Mouse (Mus musculus) cerebellum, adult 2 months (tissue): Measurements from ENCODE around the gene Usp8. TPM values are rescaled to one million over a fixed set of nuclear protein-coding genes. Genes with fewer than 3 reads are reported as not detected.

ENCODE experiments used
- DNase-seq, 2 experiments: peaks; one replicate each; pipeline ENCODE4 v3.0.0; 2021
- H3K27ac ChIP-seq: fragments of 200-500 bp; 2 replicates; pipeline ENCODE4 v1.5.1; 2012; ENCODE audit warnings: low read length, control low read depth, inconsistent platforms; ENCODE audit not compliant: insufficient read depth
- H3K27me3 ChIP-seq: fragments of 200-500 bp; 2 replicates; pipeline ENCODE4 v1.6.1; 2012; ENCODE audit warnings: inconsistent platforms, mild to moderate bottlenecking, low read length, moderate library complexity; ENCODE audit not compliant: control insufficient read depth, insufficient read depth
- H3K4me1 ChIP-seq: fragments of 200-500 bp; 2 replicates; pipeline ENCODE4 v1.6.1; 2011; ENCODE audit warnings: low read length; ENCODE audit not compliant: control insufficient read depth, insufficient read depth
- H3K4me3 ChIP-seq: fragments of 200-500 bp; replicated peaks from 2 replicates; pipeline ENCODE3; 2011; ENCODE audit warnings: mild to moderate bottlenecking, low read depth, low read length, control low read depth; ENCODE audit not compliant: insufficient read depth
- CTCF ChIP-seq: fragments of 200-500 bp; IDR thresholded peaks from 2 replicates; pipeline ENCODE4 v1.5.1; 2011; ENCODE audit warnings: low read depth, mild to moderate bottlenecking, control low read depth, low read length, moderate library complexity, borderline replicate concordance; ENCODE audit not compliant: insufficient read depth
- POLR2A ChIP-seq: fragments of 200-500 bp; IDR thresholded peaks from 2 replicates; pipeline ENCODE4 v1.6.1; 2011; ENCODE audit warnings: low read length, control low read depth, borderline replicate concordance; ENCODE audit not compliant: insufficient read depth
- WGBS: fragments of 180-500 bp; shearing (Covaris S2); methylation state at CpG from one replicate; pipeline ENCODE4 v1.1.7; 2018; 5-methylcytosine and 5-hydroxymethylcytosine counted together
- polyA plus RNA-seq: library from polyadenylated mRNA; depleted of rRNA; stranded (reverse); fragments of >200 nt; gene quantifications from 2 replicates; pipeline ENCODE4 v1.2.3, GENCODE M21; 2012

Usp8 gene
- polyA plus RNA-seq, 1 experiment: 54.7 TPM

GRCm38 (mm10) chr2:126776416-126776815, 69.3 kb downstream of the Usp8 start:
- Histone ChIP-seq H3K4me3 (no peak overlapping the region), H3K27ac (no peak overlapping the region), H3K4me1 (no peaks in the 10 kb centered on the region), H3K27me3 (no peaks in the 10 kb centered on the region)
- 31% methylated on average over 1 of the region's 1 CpGs for WGBS
- TF ChIP-seq CTCF (no peak), POLR2A (no peak)
- DNase-seq: no peak

DNA sequence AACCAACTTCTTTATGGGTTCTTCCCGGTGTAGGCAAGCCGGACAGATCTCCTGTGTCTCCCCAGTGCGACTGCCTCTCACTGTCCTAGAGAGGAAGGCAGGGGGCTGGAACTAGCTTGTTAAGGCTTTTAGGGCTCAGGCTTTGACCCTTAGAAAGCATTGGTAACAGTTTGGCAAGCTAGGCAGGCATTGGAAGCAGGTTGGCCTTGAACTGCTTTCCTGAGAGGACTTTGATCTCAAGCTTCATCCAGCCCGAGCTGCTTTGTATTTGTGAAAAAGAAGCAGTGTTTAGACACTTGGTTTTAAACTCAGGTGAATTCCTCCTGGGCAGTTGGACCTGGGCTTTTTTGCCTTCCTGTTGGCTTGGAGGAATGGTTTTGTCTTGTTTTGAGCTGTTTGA, 71.7 kb downstream of the Usp8 start:
- 76% methylated on average over 4 of the region's 4 CpGs for WGBS

GRCm38 (mm10) chr2:126780286-126780685, 73.2 kb downstream of the Usp8 start:
- 77% methylated on average over 10 of the region's 10 CpGs for WGBS

More for the DNA sequence above, 71.7 kb downstream of the Usp8 start:
- TF ChIP-seq POLR2A: no peak
- TF ChIP-seq CTCF: no peak
- Histone ChIP-seq H3K4me1 (no peaks in the 10 kb centered on the region), H3K27ac (no peak overlapping the region), H3K27me3 (no peaks in the 10 kb centered on the region), H3K4me3 (no peak overlapping the region)
- DNase-seq: no peak

GRCm38 (mm10) chr2:126781478-126781877, 74.3 kb downstream of the Usp8 start:
- WGBS: 91% methylated on average over 1 of the region's 1 CpGs
- no peak for DNase-seq

More at GRCm38 (mm10) chr2:126780286-126780685, 73.2 kb downstream of the Usp8 start:
- no peak for TF ChIP-seq CTCF
- no peak for TF ChIP-seq POLR2A
- Histone ChIP-seq H3K4me3 (no peak overlapping the region), H3K27ac (no peak overlapping the region), H3K27me3 (no peaks in the 10 kb centered on the region), H3K4me1 (no peaks in the 10 kb centered on the region)
- DNase-seq: no peak

GRCm38 (mm10) chr2:126782433-126782832, 75.3 kb downstream of the Usp8 start:
- no peaks in the 10 kb centered on the region for H3K27me3 ChIP-seq
- no peak overlapping the region for H3K27ac ChIP-seq
- WGBS: 36% methylated on average over 3 of the region's 3 CpGs
- no peaks in the 10 kb centered on the region for H3K4me1 ChIP-seq
- no peak for TF ChIP-seq POLR2A
- peak; percentile 50; the same call in 1 of the 2 replicates for TF ChIP-seq CTCF
- no peak overlapping the region for H3K4me3 ChIP-seq
- DNase-seq: peak; percentile 45 to 71

More at GRCm38 (mm10) chr2:126781478-126781877, 74.3 kb downstream of the Usp8 start:
- H3K4me1 ChIP-seq: no peaks in the 10 kb centered on the region
- TF ChIP-seq POLR2A: no peak
- TF ChIP-seq CTCF: no peak
- H3K27me3 ChIP-seq: no peaks in the 10 kb centered on the region
- no peak overlapping the region for H3K27ac ChIP-seq
- H3K4me3 ChIP-seq: no peak overlapping the region

GRCm38 (mm10) chr2:126783370-126783769, 76.2 kb downstream of the Usp8 start, which contains the start of gene Usp50:
Gene Usp50, minus strand, starts transcription at chr2:126783470.
- Histone ChIP-seq H3K4me1 (no peaks in the 10 kb centered on the region), H3K4me3 (no peak within 1 kb of the TSS), H3K27me3 (no peaks in the 10 kb centered on the region), H3K27ac (no peak within 1 kb of the TSS)
- no peak for TF ChIP-seq CTCF
- no peak for TF ChIP-seq POLR2A
- WGBS: 47% methylated on average over 4 of the region's 4 CpGs
- no peak for DNase-seq

- Histone ChIP-seq H3K27ac (no peak overlapping the region), H3K4me1 (no peaks in the 10 kb centered on the region), H3K27me3 (no peaks in the 10 kb centered on the region), H3K4me3 (no peak overlapping the region)
- 24% methylated on average over 9 of the region's 9 CpGs for WGBS
- no peak for DNase-seq
- TF ChIP-seq POLR2A (no peak), CTCF (no peak)
Measured at GRCm38 (mm10) chr2:126787721-126788342, 80.7 kb downstream of the Usp8 start.

GRCm38 (mm10) chr2:126792611-126793010, 85.5 kb downstream of the Usp8 start:
- TF ChIP-seq POLR2A: no peak
- no peak for TF ChIP-seq CTCF
- no peaks in the 10 kb centered on the region for H3K27me3 ChIP-seq
- H3K27ac ChIP-seq: no peak overlapping the region
- WGBS: 64% methylated on average over 5 of the region's 5 CpGs
- no peak for DNase-seq
- no peaks in the 10 kb centered on the region for H3K4me1 ChIP-seq
- no peak overlapping the region for H3K4me3 ChIP-seq
